Mouse (Mus musculus) ES-E14 (cell line): Measurements from ENCODE around the gene Tia1. TPM values are rescaled to one million over a fixed set of nuclear protein-coding genes. Genes with fewer than 3 reads are reported as not detected.

Experiments
- DNase-seq: peaks from one replicate; pipeline ENCODE4 v3.0.0-alpha.2; 2013; ENCODE audit warnings: low read depth, low spot score
- H3K27ac ChIP-seq: 2 replicates; pipeline ENCODE4 v1.5.1; 2012; ENCODE audit warnings: low read depth, mild to moderate bottlenecking, low read length, moderate library complexity, mixed read lengths; ENCODE audit not compliant: poor library complexity, insufficient read depth, severe bottlenecking
- H3K36me3 ChIP-seq: 2 replicates; pipeline ENCODE4 v1.6.1; 2012; ENCODE audit warnings: mild to moderate bottlenecking, low read length, moderate library complexity, mixed read lengths; ENCODE audit not compliant: control insufficient read depth, poor library complexity, insufficient read depth, severe bottlenecking
- H3K4me1 ChIP-seq, 2 experiments: fragments of 150-350 bp in 1 of 2; sonication (generic) in 1 of 2; 2 replicates each; pipeline ENCODE4 v1.6.1; 2012; ENCODE audit warnings: low read length in 2 of 2, mild to moderate bottlenecking in 1 of 2, mixed read lengths in 1 of 2; ENCODE audit not compliant: control insufficient read depth in 2 of 2, insufficient read depth in 2 of 2, poor library complexity in 1 of 2
- H3K4me3 ChIP-seq, 2 experiments: fragments of 150-350 bp in 1 of 2; sonication (generic) in 1 of 2; 2 replicates each; pipeline ENCODE4 v1.5.1; 2012; ENCODE audit warnings: low read length in 2 of 2, low read depth in 1 of 2, mild to moderate bottlenecking in 1 of 2, mixed read lengths in 1 of 2; ENCODE audit not compliant: insufficient read depth in 1 of 2, poor library complexity in 1 of 2, severe bottlenecking in 1 of 2
- H3K9ac ChIP-seq: 2 replicates; pipeline ENCODE4 v1.6.1; 2012; ENCODE audit warnings: low read depth, mild to moderate bottlenecking, low read length, mixed read lengths; ENCODE audit not compliant: poor library complexity, insufficient read depth, severe bottlenecking
- H3K9me3 ChIP-seq: fragments of 150-350 bp; sonication (generic); 2 replicates; pipeline ENCODE4 v1.6.1; 2012; ENCODE audit warnings: low read depth, mild to moderate bottlenecking, low read length; ENCODE audit not compliant: control insufficient read depth, insufficient read depth
- CHD2 ChIP-seq: IDR thresholded peaks from 2 replicates; pipeline ENCODE4 v1.6.1; 2014; ENCODE audit warnings: mild to moderate bottlenecking, low read depth, low read length, inconsistent platforms
- HCFC1 ChIP-seq: IDR thresholded peaks from 2 replicates; pipeline ENCODE4 v1.6.1; 2012; ENCODE audit warnings: low read length, inconsistent platforms, borderline replicate concordance; ENCODE audit not compliant: insufficient read depth
- MAFK ChIP-seq: IDR thresholded peaks from 2 replicates; pipeline ENCODE4 v1.6.1; 2014; ENCODE audit warnings: mild to moderate bottlenecking, low read depth, low read length, inconsistent platforms; ENCODE audit not compliant: insufficient read depth
- ZC3H11A ChIP-seq: IDR thresholded peaks from 2 replicates; pipeline ENCODE4 v1.6.1; 2012; ENCODE audit warnings: low read depth, mild to moderate bottlenecking, inconsistent platforms, low read length, borderline replicate concordance
- ZNF384 ChIP-seq: IDR thresholded peaks from 2 replicates; pipeline ENCODE4 v1.6.1; 2012; ENCODE audit warnings: low read depth, low read length, inconsistent platforms
- in situ Hi-C, 2 experiments: fragments of 600-800 bp; cut with MboI; formaldehyde crosslinking; loops; one replicate each; pipeline ENCODE4 v1.15.1; 2025; ENCODE audit warnings: low sequenced_read_pairs in 2 of 2, inconsistent platforms in 1 of 2; ENCODE audit not compliant: unreplicated experiment in 2 of 2
- total RNA-seq: library from RNA; depleted of rRNA; stranded (reverse); fragments of 300-350 nt; gene quantifications from 2 replicates; pipeline ENCODE4 v1.2.3, GENCODE M21; 2012; rRNA removed

Gene Tia1
- total RNA-seq, 1 experiment, result 46.1 TPM

DNA sequence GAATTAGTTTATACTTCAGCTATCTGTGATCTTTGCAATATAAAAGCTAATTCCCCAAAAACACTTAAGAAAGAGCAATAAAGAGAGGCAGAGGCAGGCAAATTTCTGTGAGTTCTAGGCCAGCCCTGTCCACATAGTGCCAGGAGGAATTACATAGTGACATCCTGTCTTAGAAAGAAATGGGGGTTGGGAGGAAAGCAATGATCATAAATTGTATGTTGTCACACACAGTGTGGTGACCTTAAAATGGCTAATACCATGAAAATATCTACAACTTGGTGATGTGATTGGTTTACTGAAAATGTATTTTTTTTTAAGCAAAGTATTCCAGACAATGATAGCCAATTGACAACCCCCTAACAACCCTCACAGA lies 75.8 kb downstream of the Tia1 start:
- H3K4me3 ChIP-seq, result no peak overlapping the region
- TF ChIP-seq ZC3H11A, result no peak
- no peak for TF ChIP-seq MAFK
- TF ChIP-seq ZNF384, result no peak
- TF ChIP-seq HCFC1, result no peak
- TF ChIP-seq CHD2, result no peak
- no peak overlapping the region for H3K9ac ChIP-seq
- no peaks in the 10 kb centered on the region for H3K9me3 ChIP-seq
- DNase-seq, result no peak
- no peaks in the 10 kb centered on the region for H3K36me3 ChIP-seq
- no peak overlapping the region for H3K27ac ChIP-seq
- in situ Hi-C loops, result no loop called here
- 0 out of 4 replicates have a peak, but pooled peaks cover 0 to 1% of the 10 kb centered on the region in 2 experiments for H3K4me1 ChIP-seq

GRCm38 (mm10) chr6:86480189-86480831 lies 76.3 kb downstream of the Tia1 start:
- 0 out of 4 replicates have a peak, but pooled peaks cover 0 to 1% of the 10 kb centered on the region in 2 experiments for H3K4me1 ChIP-seq
- no peak for DNase-seq
- no peaks in the 10 kb centered on the region for H3K9me3 ChIP-seq
- no peaks in the 10 kb centered on the region for H3K36me3 ChIP-seq
- in situ Hi-C loops, result no loop called here
- H3K4me3 ChIP-seq, result no peak overlapping the region
- H3K27ac ChIP-seq, result no peak overlapping the region
- no peak overlapping the region for H3K9ac ChIP-seq
- TF ChIP-seq HCFC1, result no peak
- no peak for TF ChIP-seq ZC3H11A
- no peak for TF ChIP-seq CHD2
- TF ChIP-seq MAFK, result no peak
- no peak for TF ChIP-seq ZNF384

DNA sequence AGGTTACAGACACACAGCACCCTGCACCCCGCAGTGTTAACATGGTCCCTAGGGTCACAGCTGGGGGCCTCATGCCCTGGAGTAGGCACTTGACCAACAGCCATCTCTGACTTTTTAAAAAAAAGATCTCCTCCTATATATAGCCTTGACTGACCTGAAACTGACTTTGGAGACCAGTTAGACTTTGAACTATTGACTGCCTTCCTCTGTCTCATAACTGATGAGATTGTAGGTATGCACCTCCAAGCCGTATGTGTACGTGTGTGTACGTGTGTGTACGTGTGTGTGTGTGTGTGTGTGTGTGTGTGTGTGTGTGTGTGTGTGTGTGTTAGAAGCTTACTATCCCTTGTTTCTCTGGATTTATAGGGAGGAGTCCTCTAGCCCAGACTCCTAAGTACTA lies 77.9 kb downstream of the Tia1 start:
- Histone ChIP-seq H3K27ac (no peak overlapping the region), H3K9me3 (no peaks in the 10 kb centered on the region), H3K4me1 (peaks cover 0 to 5% of the 10 kb centered on the region in 2 experiments; a peak in 1 of 4 replicates), H3K9ac (no peak overlapping the region), H3K36me3 (no peaks in the 10 kb centered on the region), H3K4me3 (no peak overlapping the region)
- TF ChIP-seq CHD2, result no peak
- in situ Hi-C loops, result no loop called here
- no peak for DNase-seq

Other genes starting within 250 kb of the Tia1 start
- gene Tgfa, start 209.0 kb upstream of the Tia1 start, total RNA-seq, result 2.2 and 3.1 TPM in 2 replicates
- gene Fam136a, start 38.6 kb upstream of the Tia1 start, total RNA-seq, result 100 and 116 TPM in 2 replicates
- 672 and 786 TPM in 2 replicates for gene Snrpg, start 32.9 kb upstream of the Tia1 start, total RNA-seq
- gene Pcyox1, start 7.1 kb upstream of the Tia1 start, total RNA-seq, result 41.5 and 58.5 TPM in 2 replicates
- gene Gm44790, start 22.4 kb downstream of the Tia1 start, total RNA-seq, result 0.31 and 3.3 TPM in 2 replicates
- 12.5 and 13.1 TPM in 2 replicates for gene C87436, start 34.2 kb downstream of the Tia1 start, total RNA-seq
- gene Pcbp1, start 122.1 kb downstream of the Tia1 start, total RNA-seq, result 68.4 and 102 TPM in 2 replicates
- gene Asprv1, start 223.9 kb downstream of the Tia1 start, total RNA-seq, result 0.71 and 2.0 TPM in 2 replicates